Mouse (Mus musculus): ENCODE data around the gene C2cd4c. TPM values are rescaled to one million over a fixed set of nuclear protein-coding genes. Genes with fewer than 3 reads are reported as not detected.

Gene C2cd4c
- total RNA-seq, 4 experiments from 2014 or later: 0.12 to 0.31 (median 0.17) TPM

DNA sequence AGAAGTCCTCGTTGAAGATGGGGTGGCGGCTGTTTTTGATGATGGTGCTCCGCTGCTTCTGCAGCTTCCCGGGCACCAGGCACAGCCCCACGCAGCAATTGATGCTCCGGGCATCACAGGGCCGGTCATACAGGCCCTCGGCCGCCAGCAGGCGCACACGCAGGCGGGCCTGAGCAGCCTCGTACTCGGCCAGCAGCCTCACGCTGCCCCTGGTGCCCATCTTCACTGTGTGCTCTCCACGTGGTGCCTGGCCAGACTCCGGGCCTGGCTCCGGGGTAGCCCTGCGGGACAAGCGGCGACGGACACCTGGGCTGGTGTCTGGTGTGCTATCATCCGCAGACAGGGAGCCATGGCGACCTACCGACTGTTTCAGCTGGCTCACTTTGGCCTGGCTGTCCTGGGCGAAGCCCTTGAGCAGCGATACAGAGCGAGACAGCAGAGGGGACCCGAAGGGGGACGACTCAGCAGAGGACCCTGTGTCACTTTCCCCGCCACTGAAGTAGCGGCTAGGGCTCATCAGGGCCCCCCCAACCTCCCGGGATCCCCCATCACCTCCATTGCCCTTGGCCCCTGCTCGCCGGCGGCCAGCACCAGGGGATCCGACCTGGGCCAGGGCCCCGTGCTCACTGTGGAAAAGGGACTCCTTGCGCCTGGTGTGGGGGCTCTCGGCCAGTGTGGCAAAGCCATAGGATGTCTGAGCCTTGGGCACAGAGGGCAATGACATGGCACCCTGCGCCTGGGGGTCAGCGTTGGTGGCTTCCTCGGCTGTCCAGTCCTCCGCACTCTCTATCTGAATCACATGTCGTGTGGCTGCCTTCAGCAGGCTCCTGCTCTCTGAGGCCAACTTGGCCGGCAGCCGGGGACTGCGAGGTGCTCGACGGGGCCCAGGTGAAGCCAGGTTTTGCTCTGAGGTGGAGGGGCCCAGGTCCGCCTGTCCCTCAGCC lies 1.4 kb downstream of the C2cd4c start:
- DNase-seq: no peak

DNA sequence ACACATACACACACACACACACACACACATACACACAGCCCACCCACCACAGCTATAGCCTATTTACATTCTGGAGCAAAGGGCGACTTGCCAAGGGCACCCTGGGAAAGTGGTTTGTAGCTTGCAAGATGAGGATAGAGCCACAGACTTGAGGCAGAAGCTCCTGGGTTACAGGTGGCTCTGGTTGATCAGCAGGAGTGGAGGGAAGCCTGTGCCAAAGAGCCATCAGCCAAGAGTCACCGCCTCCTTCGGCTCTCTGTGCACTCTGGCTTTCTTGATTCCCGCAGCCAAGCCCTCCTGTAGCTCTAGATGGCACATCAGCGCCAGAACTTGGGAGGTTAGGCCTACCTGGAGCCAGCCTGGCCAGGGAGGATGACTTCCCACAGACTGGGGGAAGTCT lies 2.5 kb downstream of the C2cd4c start:
- DNase-seq: no peak

- no peak for DNase-seq
Observed at GRCm38 (mm10) chr10:79609276-79609675, 4.5 kb downstream of the C2cd4c start.

- no peak for DNase-seq
Observed at GRCm38 (mm10) chr10:79607892-79608291, 5.9 kb downstream of the C2cd4c start.

DNA sequence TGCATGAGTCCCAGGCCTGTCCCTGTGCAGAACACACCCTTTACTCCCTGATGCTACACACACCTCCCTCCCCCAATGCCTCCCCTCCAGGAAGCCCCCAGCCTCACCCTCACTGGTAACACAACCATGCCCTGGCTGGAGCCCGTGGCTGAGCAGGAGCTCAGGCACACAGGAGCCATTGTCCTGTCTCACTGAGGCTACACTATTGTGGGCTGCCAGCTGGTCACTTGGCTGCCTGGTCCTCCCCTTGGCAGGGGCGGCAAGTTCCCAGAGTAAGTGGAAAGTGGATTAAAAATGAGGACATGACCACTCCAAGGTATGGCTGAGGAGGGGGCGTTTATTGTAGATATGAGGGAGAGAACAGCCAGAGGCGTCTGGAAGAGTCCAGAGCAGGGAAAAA lies 7.3 kb downstream of the C2cd4c start:
- no peak for DNase-seq

GRCm38 (mm10) chr10:79597936-79598230 lies 15.9 kb downstream of the C2cd4c start:
- no peak for DNase-seq

DNA sequence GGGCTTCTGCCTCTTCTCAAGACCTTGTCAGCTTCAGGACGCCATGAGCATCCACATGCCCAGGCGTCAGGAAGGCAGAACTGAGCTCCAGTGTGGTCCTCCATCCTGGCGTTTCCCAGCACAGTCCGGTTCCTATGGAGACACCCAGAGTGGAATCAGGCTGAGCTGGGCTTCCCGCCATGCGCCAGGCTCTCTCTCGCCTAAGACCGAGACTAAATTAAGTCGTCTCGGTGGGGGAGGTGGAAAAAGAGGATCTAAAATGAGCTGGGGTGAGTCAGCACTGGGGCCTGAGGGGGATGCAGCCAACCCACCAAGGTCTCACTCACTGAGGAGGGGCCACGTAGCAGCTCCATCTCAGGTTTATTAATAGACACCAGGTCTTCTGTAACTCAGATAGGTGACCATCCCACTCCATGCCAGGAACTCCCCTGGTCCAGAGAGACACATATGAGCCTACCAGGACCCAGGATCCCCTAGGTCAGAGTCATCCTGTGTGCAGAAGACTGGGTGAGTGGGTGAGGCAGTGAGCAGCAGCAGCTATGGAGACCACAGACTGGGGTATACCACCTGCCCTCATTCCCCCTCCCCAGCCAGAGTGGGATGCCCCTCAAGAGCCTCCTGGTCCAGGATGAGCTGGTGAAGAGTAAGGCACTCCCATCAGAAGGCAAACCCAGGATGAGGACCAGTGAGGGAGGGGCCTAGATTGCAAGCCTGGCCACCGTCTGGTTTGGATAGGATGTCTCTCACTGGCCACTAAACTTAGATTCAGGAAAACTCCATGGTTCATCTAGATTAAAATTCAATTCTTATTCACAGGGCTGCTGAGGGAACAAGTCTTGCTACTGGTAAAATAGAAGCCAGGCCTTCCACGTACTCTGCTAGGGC lies 16.5 kb downstream of the C2cd4c start:
- no peak for DNase-seq

DNA sequence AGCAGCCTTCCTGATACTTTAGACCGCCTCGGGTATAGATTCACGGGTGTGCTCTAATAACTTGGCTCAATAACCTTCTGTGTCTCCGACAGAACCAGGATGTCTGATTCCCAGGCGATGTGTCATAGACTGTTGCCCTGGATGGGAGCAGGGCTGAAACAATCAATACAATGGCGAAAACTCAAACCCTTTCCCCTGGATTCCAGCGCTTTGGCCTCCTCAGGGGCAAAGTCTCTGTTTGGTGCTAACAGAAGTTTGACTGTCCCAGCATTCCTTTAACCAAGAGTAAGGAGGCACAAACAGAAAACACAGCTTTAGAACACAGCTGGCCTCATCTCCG lies 18.3 kb downstream of the C2cd4c start:
- no peak for DNase-seq

GRCm38 (mm10) chr10:79594872-79595589 lies 18.8 kb downstream of the C2cd4c start:
- DNase-seq: peak; percentile 31

DNA sequence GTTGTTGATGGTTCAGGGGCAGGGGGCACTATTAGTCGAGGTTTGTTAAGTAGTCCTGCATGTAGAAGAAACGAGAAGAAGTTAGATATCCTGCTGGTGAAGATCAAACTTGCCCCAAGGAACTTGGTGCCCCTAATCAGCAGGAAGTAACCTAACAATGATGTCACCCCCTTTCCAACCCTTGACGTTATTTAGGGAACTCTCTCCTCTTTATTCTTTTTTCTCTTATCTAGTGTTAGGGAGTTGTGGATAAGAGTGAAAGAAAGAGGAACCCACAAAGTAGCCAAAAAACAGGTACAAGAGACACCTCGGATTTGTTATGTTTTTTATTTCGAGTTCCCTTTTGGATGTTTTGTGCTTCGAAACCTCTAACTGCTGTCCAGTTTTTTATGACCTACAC lies 19.7 kb downstream of the C2cd4c start:
- DNase-seq: no peak

GRCm38 (mm10) chr10:79590702-79591101 lies 23.1 kb downstream of the C2cd4c start:
- DNase-seq: no peak

GRCm38 (mm10) chr10:79587752-79588126 lies 26.1 kb downstream of the C2cd4c start:
- DNase-seq: no peak

DNA sequence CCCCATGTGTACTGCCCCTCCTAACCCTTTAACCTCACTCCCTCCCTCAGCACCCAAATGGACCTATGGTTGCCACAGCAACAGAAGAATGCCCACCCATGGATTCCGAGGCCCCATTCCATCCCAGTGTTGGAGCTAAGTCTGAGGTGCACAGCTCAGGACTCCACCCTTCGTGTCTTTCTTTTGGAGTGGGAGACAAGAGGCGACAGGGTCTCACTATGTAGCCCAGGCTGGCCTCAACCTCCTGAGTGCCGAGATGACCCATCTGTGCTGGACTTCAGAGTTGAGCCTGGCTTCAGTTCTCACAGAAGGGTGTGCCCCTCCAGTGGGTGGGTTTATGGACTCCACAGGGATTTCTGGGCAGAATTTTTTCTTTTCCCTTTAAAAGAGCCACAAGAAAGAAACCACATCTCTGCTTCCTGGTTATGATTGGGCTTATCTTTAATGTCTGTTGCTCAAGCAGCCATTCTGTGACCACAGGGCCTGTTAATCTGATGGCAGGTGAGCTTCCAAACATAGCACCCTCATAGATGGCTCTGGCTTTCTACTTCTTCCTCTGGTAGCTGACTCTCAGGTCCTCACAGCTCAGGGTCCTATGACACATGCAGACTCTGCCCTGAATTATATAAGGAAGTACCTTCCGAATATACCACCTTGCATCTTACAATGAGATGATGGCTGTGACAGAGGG lies 26.6 kb downstream of the C2cd4c start, which contains the start of gene Theg:
Gene Theg, minus strand, starts transcription at position 271 of the 691 bp plus-strand sequence.
- DNase-seq: no peak

GRCm38 (mm10) chr10:79586243-79586642 lies 27.6 kb downstream of the C2cd4c start:
- no peak for DNase-seq

DNA sequence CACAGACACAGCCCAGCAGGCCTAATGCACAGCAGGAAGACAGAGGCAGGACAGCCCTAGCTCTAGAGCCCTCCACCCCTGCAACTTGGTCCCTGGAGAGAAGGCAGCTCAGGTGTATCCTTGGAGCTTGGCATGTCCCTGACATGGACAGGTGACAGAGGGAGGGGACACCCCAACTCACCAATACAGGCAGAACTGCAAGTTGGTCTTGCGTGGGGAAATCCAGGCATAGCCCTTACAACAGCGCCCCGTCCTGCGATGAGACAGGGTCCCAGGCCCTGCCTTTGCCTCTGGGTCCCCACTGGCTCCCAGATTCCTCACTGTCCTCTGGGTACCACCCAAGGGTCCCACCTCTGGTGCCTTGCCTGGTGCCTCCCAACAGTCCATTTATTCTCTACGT lies 28.1 kb downstream of the C2cd4c start:
- DNase-seq: no peak

DNA sequence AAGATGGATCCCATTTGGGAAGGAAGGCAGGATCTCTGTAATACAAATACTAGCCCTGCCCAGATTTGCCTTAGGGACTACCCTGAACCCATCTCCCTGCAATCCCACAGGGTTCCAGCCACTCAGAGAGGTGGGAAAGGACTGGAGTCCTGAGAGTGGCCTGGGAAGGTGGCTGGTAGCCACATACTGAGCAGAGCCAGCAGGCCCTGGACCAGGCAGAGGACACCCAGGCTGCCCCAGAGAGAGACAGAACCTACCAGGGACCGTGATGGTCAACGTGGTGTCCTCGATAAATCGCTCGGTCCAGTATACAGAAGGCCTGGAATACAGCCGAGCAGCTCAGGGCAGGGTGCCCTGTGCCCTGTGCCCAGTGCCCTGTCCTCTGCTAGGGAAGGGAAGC lies 28.7 kb downstream of the C2cd4c start:
- no peak for DNase-seq

DNA sequence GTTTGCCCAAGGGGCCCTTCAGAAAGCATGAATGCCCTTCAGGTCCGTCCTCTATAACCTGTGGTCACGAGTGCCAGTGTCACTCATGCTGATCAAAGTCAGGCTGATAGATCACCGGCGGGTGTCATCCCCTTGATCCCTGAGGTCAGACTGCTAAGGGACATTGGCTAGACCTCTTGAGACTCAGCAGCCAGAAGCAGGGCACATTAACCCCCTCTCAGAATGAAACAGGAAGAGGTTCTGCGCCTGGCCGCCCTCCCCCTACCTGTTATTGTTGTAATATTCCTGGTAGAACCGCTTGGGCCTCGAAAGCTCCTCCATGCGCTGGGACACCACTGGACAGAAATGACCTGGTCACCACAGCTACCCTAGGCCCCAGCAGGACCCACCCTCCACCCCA lies 29.4 kb downstream of the C2cd4c start:
- no peak for DNase-seq

GRCm38 (mm10) chr10:79584021-79584420 lies 29.8 kb downstream of the C2cd4c start:
- DNase-seq: no peak

DNA sequence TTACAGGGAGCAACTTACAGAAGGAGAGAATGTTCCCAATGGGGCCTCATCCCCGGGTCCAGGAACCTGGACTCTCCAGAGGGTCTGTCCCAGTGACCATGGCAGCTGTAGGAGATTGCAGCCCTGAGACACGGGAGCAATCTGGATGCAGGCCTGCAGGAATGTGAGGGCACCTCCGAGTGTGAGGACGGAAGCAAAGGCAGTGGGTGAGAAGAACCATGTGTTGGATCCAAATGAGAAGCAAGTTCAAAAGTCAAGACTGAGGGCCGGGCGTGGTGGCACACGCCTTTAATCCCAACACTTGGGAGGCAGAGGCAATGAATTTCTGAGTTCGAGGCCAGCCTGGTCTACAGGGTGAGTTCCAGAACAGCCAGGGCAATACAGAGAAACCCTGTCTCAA lies 32.3 kb downstream of the C2cd4c start:
- no peak for DNase-seq

GRCm38 (mm10) chr10:79580811-79581210 lies 33.0 kb downstream of the C2cd4c start:
- no peak for DNase-seq

DNA sequence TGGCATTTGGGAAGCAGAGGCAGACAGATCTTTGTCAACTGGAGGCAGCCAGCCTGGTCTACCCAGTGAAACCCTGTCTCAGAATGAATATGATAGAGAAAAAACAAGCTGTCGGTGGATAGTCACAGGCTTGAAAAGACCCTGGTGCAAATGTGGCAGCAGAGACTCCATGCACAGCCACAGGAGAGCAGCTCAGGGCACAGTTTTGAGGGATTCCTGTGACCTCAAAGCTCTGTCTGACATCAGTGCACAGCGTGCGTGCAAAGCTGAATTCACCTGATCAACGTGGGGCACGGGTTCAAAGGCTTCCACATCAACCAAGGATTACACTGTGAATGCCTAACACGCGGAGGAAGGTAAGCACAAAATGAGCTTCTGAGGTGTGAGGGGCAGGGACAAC lies 33.5 kb downstream of the C2cd4c start:
- DNase-seq: no peak

DNA sequence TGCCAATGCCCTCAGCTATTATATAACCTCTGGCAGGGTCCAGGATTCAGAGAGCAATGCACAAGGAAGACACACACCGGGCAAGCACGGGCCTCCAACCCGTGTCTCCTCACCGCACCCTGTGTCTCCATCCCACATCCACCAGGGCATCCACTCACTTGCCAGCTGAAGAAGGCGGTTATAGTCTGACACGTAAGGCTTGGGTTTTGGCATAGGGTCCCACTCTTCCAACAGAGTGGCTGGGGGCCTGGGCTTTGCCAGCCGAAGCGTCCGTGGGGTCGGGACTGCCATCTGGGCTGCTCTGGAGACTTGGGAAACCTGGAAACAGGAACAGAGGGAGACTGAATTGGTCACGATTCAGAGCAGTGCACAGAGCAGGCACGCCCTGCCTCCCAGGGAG lies 34.0 kb downstream of the C2cd4c start:
- DNase-seq: no peak
